8 mouse cellular contexts compared by ENCODE assay signal in the genomic region with DNA sequence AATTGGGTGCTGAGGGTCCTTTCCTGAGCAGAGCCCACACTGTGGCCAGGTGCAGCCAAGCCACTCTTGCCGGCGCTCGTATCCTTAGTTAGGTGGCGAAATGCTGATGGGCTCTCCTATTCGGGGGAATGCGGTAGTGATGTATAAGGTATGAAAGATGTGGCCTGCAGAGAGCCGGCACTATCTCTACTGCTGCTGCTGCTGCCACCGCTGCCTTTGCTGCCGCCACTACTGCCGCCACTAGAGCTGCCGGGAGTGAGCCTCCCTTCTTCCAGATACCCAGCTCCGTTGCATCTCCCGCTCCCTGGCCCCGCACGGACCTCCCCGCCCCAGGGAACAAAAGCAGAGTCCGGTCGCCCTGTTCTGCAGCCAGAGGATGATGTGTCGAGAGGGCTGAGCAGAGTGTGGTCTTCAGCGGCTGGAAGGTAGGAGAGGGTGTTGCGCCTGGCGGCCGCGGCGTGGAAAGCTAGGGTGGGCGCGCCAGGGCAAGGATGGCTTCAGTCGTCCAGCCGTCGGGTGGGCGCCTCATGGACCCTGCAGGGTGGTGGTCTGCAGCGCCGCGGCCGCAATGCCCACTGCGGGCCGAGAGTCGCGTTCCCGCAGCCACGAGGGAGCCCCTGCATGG. TPM values are rescaled to one million over a fixed set of nuclear protein-coding genes. Genes with fewer than 3 reads are reported as not detected.
A peak's percentile ranks its signal among the peaks of the same experiment; 100 is the strongest.
DNase-seq lines count a peak whose midpoint lies in the region; ATAC-seq and TF ChIP-seq lines count a peak whose summit lies in the region.

A gene (plus strand): TSS at position 39 of the 625 bp plus-strand sequence.

- H3K9ac ChIP-seq in heart, embryonic 14.5 days (ENCODE audit: low read length) = no peak within 1 kb of the TSS
- H3K9ac ChIP-seq in hindbrain, embryonic 11.5 days (ENCODE audit: low read depth, low read length) = no peak within 1 kb of the TSS

- no peak for ATAC-seq in heart, embryonic 14.5 days (ENCODE audit: insufficient number of reproducible peaks, insufficient read depth, low FRiP score, low read depth)
- ATAC-seq in hindbrain, embryonic 11.5 days (ENCODE audit: low FRiP score) = peak; percentile 49; the same call in 1 of the 2 replicates

- H3K4me1 ChIP-seq in heart, embryonic 14.5 days (ENCODE audit: control insufficient read depth in 2 of 2, insufficient read depth in 2 of 2, low read length in 2 of 2) = no peaks in the 10 kb centered on the region; a peak in 1 of 4 replicates
- peaks cover 2% of the 10 kb centered on the region; the same call in 1 of the 2 replicates for H3K4me1 ChIP-seq in cortical plate, adult 2 months (ENCODE audit: control insufficient read depth, insufficient read depth, low read length)
- no peaks in the 10 kb centered on the region for H3K4me1 ChIP-seq in hindbrain, embryonic 11.5 days (replicated peaks; ENCODE audit: control insufficient read depth, insufficient read depth, low read length)

- H3K9me3 ChIP-seq in heart, embryonic 14.5 days (ENCODE audit: control insufficient read depth, low read length) = no peaks in the 10 kb centered on the region
- no peaks in the 10 kb centered on the region for H3K9me3 ChIP-seq in hindbrain, embryonic 11.5 days (ENCODE audit: control insufficient read depth, low read length)

- H3K36me3 ChIP-seq in heart, embryonic 14.5 days (ENCODE audit: control insufficient read depth, insufficient read depth, low read length) = no peaks in the 10 kb centered on the region
- no peaks in the 10 kb centered on the region for H3K36me3 ChIP-seq in hindbrain, embryonic 11.5 days (ENCODE audit: control insufficient read depth, insufficient read depth, low read length)

- 1% methylated on average over 40 of the region's 41 CpGs for WGBS in heart, embryonic 14.5 days
- WGBS in hindbrain, embryonic 11.5 days = under 1% methylated on average over 41 of the region's 41 CpGs

- TF ChIP-seq CTCF in cortical plate, adult 2 months (IDR thresholded peaks at IDR 0.05; ENCODE audit: extremely low read depth, insufficient read depth, low read length) = no peak

- TF ChIP-seq POLR2A in cortical plate, adult 2 months (IDR thresholded peaks at IDR 0.05; ENCODE audit: extremely low read depth, insufficient read depth, low read length) = peak; percentile 90

- peaks cover 63% of the 10 kb centered on the region for H3K27me3 ChIP-seq in heart, embryonic 14.5 days (ENCODE audit: control insufficient read depth, insufficient read depth, low read length)
- peaks cover 29% of the 10 kb centered on the region for H3K27me3 ChIP-seq in hindbrain, embryonic 11.5 days (ENCODE audit: control insufficient read depth, insufficient read depth, low read length)

- peak within 1 kb of the TSS; percentile 61 for H3K4me2 ChIP-seq in heart, embryonic 14.5 days (ENCODE audit: low read length)
- peak within 1 kb of the TSS; percentile 73 for H3K4me2 ChIP-seq in hindbrain, embryonic 11.5 days (replicated peaks; ENCODE audit: low read depth, low read length)

- DNase-seq in heart, postnatal 36 days = no peak
- peak; percentile 47 for DNase-seq in hindbrain, embryonic 11.5 days (ENCODE audit: low spot score)
- peak; percentile 7 for DNase-seq in left cerebral cortex, postnatal 4 days
- DNase-seq in right cerebral cortex, postnatal 10 days (ENCODE audit: low spot score in 2 of 2) = peak; percentile 77 to 84
- DNase-seq in MN1 (ENCODE audit: low spot score) = no peak
- DNase-seq in lung, postnatal 14 days = no peak

- peak within 1 kb of the TSS; percentile 11 to 28 for H3K4me3 ChIP-seq in heart, embryonic 14.5 days (ENCODE audit: control insufficient read depth in 1 of 2, insufficient read depth in 1 of 2, low read depth in 1 of 2, low read length in 2 of 2)
- H3K4me3 ChIP-seq in cortical plate, adult 2 months (ENCODE audit: insufficient read depth, low read length) = peak within 1 kb of the TSS; percentile 94
- peak within 1 kb of the TSS; percentile 36 for H3K4me3 ChIP-seq in hindbrain, embryonic 11.5 days (ENCODE audit: low read depth, low read length)

- no peak within 1 kb of the TSS for H3K27ac ChIP-seq in heart, embryonic 14.5 days (replicated peaks in 1 of 2; ENCODE audit: control insufficient read depth in 1 of 2, insufficient read depth in 1 of 2, low read depth in 2 of 2, low read length in 2 of 2)
- H3K27ac ChIP-seq in cortical plate, adult 2 months (ENCODE audit: insufficient read depth, low read length) = peak within 1 kb of the TSS; percentile 68
- H3K27ac ChIP-seq in hindbrain, embryonic 11.5 days (ENCODE audit: low read depth, low read length) = no peak within 1 kb of the TSS

- intact Hi-C loops in heart, postnatal 36 days (cut with DNase I) = no loop called here
- intact Hi-C loops in left cerebral cortex, postnatal 4 days (cut with DNase I) = no loop called here

RNA-seq across cellular contexts. Expression of the gene that starts here (rescaled TPM):
- polyA plus RNA-seq in heart, embryonic 14.5 days (2014; fragmentation: Nextera tagmentation; extraction: Ambion mirVana) = 0.49 and 0.99 TPM in 2 replicates
- not detected for total RNA-seq in heart, postnatal 36 days (2021)
- polyA plus RNA-seq in cortical plate, adult 2 months (2012; rRNA removed) = 42.9 and 46.4 TPM in 2 replicates
- polyA plus RNA-seq in hindbrain, embryonic 11.5 days (2014; fragmentation: Nextera tagmentation; extraction: Ambion mirVana) = 42.4 and 55.4 TPM in 2 replicates
- total RNA-seq in left cerebral cortex, postnatal 4 days (2021) = 100 to 1,000 TPM; 159 to 164 TPM

Comparison
In these comparisons a context has a peak if more than half of its experiments do, and no peak if none do; other contexts are left out.
1. RNA of the gene that starts here (total RNA-seq): 159 to 164 TPM in left cerebral cortex, postnatal 4 days; not detected in heart, postnatal 36 days; every median in the first group is over 100 times any median in the second.
2. RNA of the gene that starts here (polyA plus RNA-seq): 42.4 to 55.4 TPM in hindbrain, embryonic 11.5 days and 42.9 to 46.4 TPM in cortical plate, adult 2 months; 0.49 to 0.99 TPM in heart, embryonic 14.5 days; every median in the first group is over 10 times any median in the second.
3. H3K4me3 ChIP-seq: peak in every context shown above with its lines; median percentile 94 in cortical plate, adult 2 months; 36 in hindbrain, embryonic 11.5 days; 20 in heart, embryonic 14.5 days.
4. DNase-seq: peak in hindbrain, embryonic 11.5 days (single experiment), left cerebral cortex, postnatal 4 days (single experiment) and right cerebral cortex, postnatal 10 days (2 of 2); none in heart, postnatal 36 days (0 of 2), MN1 (single experiment) and lung, postnatal 14 days (single experiment).